Mouse (Mus musculus): ENCODE data around the gene Copg2. TPM values are rescaled to one million over a fixed set of nuclear protein-coding genes. Genes with fewer than 3 reads are reported as not detected.
"Not testable (repeated sequence)": the region's sequence is repeated elsewhere in the genome, so short reads cannot be mapped to it uniquely, and the experiment has no call there.

The Copg2 gene
- polyA plus RNA-seq, 1 experiment from 2014 or later: 15.9 TPM

GRCm38 (mm10) chr6:30855205-30855604 is 41.4 kb downstream of the Copg2 start:
- Histone ChIP-seq H3K36me3 (ENCODE audit: insufficient read depth, low read length) (0 out of 2 replicates have a peak, but pooled peaks cover 4% of the 10 kb centered on the region), H3K27me3 (replicated peaks; ENCODE audit: insufficient read depth, low read length) (no peaks in the 10 kb centered on the region), H3K4me3 (ENCODE audit: low read depth, low read length) (no peak overlapping the region), H3K4me1 (ENCODE audit: insufficient read depth, low read depth, low read length) (no peaks in the 10 kb centered on the region), H3K4me2 (replicated peaks; ENCODE audit: low read depth, low read length) (no peak overlapping the region), H3K27ac (ENCODE audit: low read length) (no peak overlapping the region), H3K9ac (replicated peaks; ENCODE audit: low read depth) (no peak overlapping the region), H3K9me3 (ENCODE audit: low read length) (no peaks in the 10 kb centered on the region)
- no peak for DNase-seq (ENCODE audit: low spot score)
- WGBS: 92% methylated on average over 2 of the region's 2 CpGs
- TF ChIP-seq EP300 (IDR thresholded peaks at IDR 0.05) (no peak), CTCF (IDR thresholded peaks at IDR 0.05) (no peak)
- ATAC-seq: no peak

DNA sequence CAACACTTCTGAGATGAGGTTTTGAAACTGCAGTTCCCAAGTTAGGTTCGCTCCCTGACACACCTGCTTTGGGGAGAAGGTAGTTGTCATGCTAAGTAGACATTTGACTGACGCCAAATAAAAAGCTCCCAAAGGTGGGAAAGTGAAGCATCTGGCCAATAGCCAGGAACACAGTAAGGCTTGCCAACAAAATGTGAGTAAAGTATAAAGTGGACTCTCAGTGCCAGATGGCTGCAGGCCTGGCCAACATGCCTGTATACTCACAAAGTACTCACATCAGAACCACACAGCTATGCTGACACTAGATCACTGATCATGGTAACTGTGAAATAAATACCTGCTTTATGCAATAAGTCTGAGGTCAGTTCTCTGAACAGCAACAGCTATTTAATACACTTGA is 46.8 kb downstream of the Copg2 start:
- Histone ChIP-seq H3K4me1 (ENCODE audit: insufficient read depth, low read depth, low read length) (no peaks in the 10 kb centered on the region), H3K4me3 (ENCODE audit: low read depth, low read length) (no peak overlapping the region), H3K9me3 (ENCODE audit: low read length) (no peaks in the 10 kb centered on the region), H3K36me3 (ENCODE audit: insufficient read depth, low read length) (0 out of 2 replicates have a peak, but pooled peaks cover 4% of the 10 kb centered on the region), H3K27me3 (replicated peaks; ENCODE audit: insufficient read depth, low read length) (no peaks in the 10 kb centered on the region), H3K27ac (ENCODE audit: low read length) (no peak overlapping the region), H3K4me2 (replicated peaks; ENCODE audit: low read depth, low read length) (no peak overlapping the region), H3K9ac (replicated peaks; ENCODE audit: low read depth) (no peak overlapping the region)
- ATAC-seq (no peak), DNase-seq (ENCODE audit: low spot score) (peak; percentile 11)
- 55% methylated on average over 2 of the region's 2 CpGs for WGBS
- TF ChIP-seq CTCF (IDR thresholded peaks at IDR 0.05): no peak

GRCm38 (mm10) chr6:30832241-30832640 is 64.4 kb downstream of the Copg2 start:
- no peak for ATAC-seq
- DNase-seq (ENCODE audit: low spot score): no peak

DNA sequence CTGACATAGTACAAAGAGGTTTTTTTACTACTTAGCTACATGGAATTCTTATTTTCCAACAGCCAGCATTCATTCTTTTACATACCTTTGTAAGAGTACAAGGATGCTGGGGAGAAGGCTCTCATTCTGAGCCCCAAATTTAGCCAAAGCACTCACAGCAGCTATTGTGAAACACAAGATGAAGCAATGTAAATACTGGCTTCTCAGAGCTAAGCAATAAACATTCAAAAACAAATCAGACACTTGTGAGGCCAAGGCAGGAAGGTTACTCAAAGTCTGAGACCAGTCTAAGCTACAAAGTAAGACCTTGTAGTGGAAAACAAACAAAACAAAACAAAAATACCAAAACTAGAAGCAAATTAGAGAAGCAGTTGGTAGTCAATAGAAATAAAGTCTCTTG is 83.0 kb downstream of the Copg2 start:
- Histone ChIP-seq H3K4me2 (replicated peaks; ENCODE audit: low read depth, low read length) (no peak overlapping the region), H3K9ac (replicated peaks; ENCODE audit: low read depth) (no peak overlapping the region), H3K4me3 (ENCODE audit: low read depth, low read length) (no peak overlapping the region), H3K27me3 (replicated peaks; ENCODE audit: insufficient read depth, low read length) (no peaks in the 10 kb centered on the region), H3K36me3 (ENCODE audit: insufficient read depth, low read length) (peaks cover 4% of the 10 kb centered on the region; the same call in 1 of the 2 replicates), H3K27ac (ENCODE audit: low read length) (no peak overlapping the region), H3K9me3 (ENCODE audit: low read length) (no peaks in the 10 kb centered on the region), H3K4me1 (ENCODE audit: insufficient read depth, low read depth, low read length) (no peaks in the 10 kb centered on the region)
- ATAC-seq: no peak
- no peak for TF ChIP-seq EP300 (IDR thresholded peaks at IDR 0.05)
- no peak for TF ChIP-seq CTCF (IDR thresholded peaks at IDR 0.05)
- DNase-seq (ENCODE audit: low spot score): peak; percentile 53

More at GRCm38 (mm10) chr6:30832241-30832640, 64.4 kb downstream of the Copg2 start:
- H3K4me1 ChIP-seq (ENCODE audit: insufficient read depth, low read depth, low read length): no peaks in the 10 kb centered on the region
- no peaks in the 10 kb centered on the region for H3K36me3 ChIP-seq (ENCODE audit: insufficient read depth, low read length)
- no peak overlapping the region for H3K27ac ChIP-seq (ENCODE audit: low read length)
- H3K27me3 ChIP-seq (replicated peaks; ENCODE audit: insufficient read depth, low read length): no peaks in the 10 kb centered on the region
- H3K4me3 ChIP-seq (ENCODE audit: low read depth, low read length): no peak overlapping the region
- no peak overlapping the region for H3K9ac ChIP-seq (replicated peaks; ENCODE audit: low read depth)
- no peak overlapping the region for H3K4me2 ChIP-seq (replicated peaks; ENCODE audit: low read depth, low read length)
- 42% methylated on average over 2 of the region's 2 CpGs for WGBS
- TF ChIP-seq CTCF (IDR thresholded peaks at IDR 0.05) (no peak), EP300 (IDR thresholded peaks at IDR 0.05) (no peak)
- no peaks in the 10 kb centered on the region for H3K9me3 ChIP-seq (ENCODE audit: low read length)

- no peak overlapping the region for H3K27ac ChIP-seq (ENCODE audit: low read length)
- H3K4me2 ChIP-seq (replicated peaks; ENCODE audit: low read depth, low read length): no peak overlapping the region
- ATAC-seq (no peak), DNase-seq (ENCODE audit: low spot score) (no peak)
- WGBS: 93% methylated on average over 5 of the region's 5 CpGs
- no peak overlapping the region for H3K9ac ChIP-seq (replicated peaks; ENCODE audit: low read depth)
- H3K36me3 ChIP-seq (ENCODE audit: insufficient read depth, low read length): peaks cover 17% of the 10 kb centered on the region
- TF ChIP-seq CTCF (IDR thresholded peaks at IDR 0.05) (no peak), EP300 (IDR thresholded peaks at IDR 0.05) (no peak)
- no peaks in the 10 kb centered on the region for H3K9me3 ChIP-seq (ENCODE audit: low read length)
- H3K27me3 ChIP-seq (replicated peaks; ENCODE audit: insufficient read depth, low read length): no peaks in the 10 kb centered on the region
- no peaks in the 10 kb centered on the region for H3K4me1 ChIP-seq (ENCODE audit: insufficient read depth, low read depth, low read length)
- no peak overlapping the region for H3K4me3 ChIP-seq (ENCODE audit: low read depth, low read length)
These were observed 91.4 kb downstream of the Copg2 start for GRCm38 (mm10) chr6:30805053-30805752.

- DNase-seq (ENCODE audit: low spot score) (peak; percentile 58), ATAC-seq (peak; percentile 69)
- WGBS: 66% methylated on average over 6 of the region's 6 CpGs
- not testable (repeated sequence) for H3K4me1 ChIP-seq (ENCODE audit: insufficient read depth, low read depth, low read length); H3K4me3 ChIP-seq (ENCODE audit: low read depth, low read length); H3K9me3 ChIP-seq (ENCODE audit: low read length); H3K27me3 ChIP-seq (replicated peaks; ENCODE audit: insufficient read depth, low read length); H3K9ac ChIP-seq (replicated peaks; ENCODE audit: low read depth); H3K4me2 ChIP-seq (replicated peaks; ENCODE audit: low read depth, low read length); H3K27ac ChIP-seq (ENCODE audit: low read length)
- H3K36me3 ChIP-seq (ENCODE audit: insufficient read depth, low read length): peaks cover 17% of the 10 kb centered on the region
These were observed 92.1 kb downstream of the Copg2 start for GRCm38 (mm10) chr6:30804389-30805052.

DNA sequence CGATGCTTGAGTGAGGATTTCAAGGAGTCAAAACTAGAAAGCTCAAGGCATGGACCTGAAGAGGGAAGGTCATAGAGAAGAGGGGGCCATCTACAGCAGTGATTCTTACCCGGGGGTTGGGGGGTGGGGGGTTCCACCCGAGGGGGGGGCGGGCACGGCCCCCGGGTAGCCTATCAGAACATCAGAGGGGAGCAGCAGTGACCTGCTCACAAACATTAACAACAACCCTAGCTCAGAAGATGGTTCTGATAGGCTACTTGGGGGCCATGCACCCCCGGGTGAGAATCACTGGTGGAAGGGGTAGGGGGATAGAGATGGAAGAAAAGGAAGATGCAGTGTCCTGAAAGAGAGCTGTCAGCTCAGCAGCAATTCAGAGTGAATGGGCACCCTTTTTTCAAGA is 93.7 kb downstream of the Copg2 start:
- 83% methylated on average over 7 of the region's 7 CpGs for WGBS
- H3K4me3 ChIP-seq (ENCODE audit: low read depth, low read length); H3K4me2 ChIP-seq (replicated peaks; ENCODE audit: low read depth, low read length); ATAC-seq; H3K9ac ChIP-seq (replicated peaks; ENCODE audit: low read depth); H3K9me3 ChIP-seq (ENCODE audit: low read length); H3K4me1 ChIP-seq (ENCODE audit: insufficient read depth, low read depth, low read length); DNase-seq (ENCODE audit: low spot score); H3K27ac ChIP-seq (ENCODE audit: low read length); H3K27me3 ChIP-seq (replicated peaks; ENCODE audit: insufficient read depth, low read length): not testable (repeated sequence)
- peaks cover 17% of the 10 kb centered on the region for H3K36me3 ChIP-seq (ENCODE audit: insufficient read depth, low read length)

Measured in lung, postnatal 0 days (tissue).